Mouse (Mus musculus) stomach, postnatal 0 days (tissue): ENCODE results near the gene Rhog.

Experiments
- CTCF ChIP-seq: IDR thresholded peaks from 2 replicates; pipeline ENCODE4 v1.5.1; 2016; ENCODE audit warnings: antibody characterized with exemption, low read depth, mild to moderate bottlenecking, moderate library complexity
- EP300 ChIP-seq: optimal IDR thresholded peaks from 2 replicates; pipeline ENCODE3; 2016; ENCODE audit warnings: antibody characterized with exemption

- TF ChIP-seq CTCF: no peak
- TF ChIP-seq EP300: no peak
Observed at GRCm38 (mm10) chr7:102246956-102247797, 8.7 kb downstream of the Rhog start.
